Mouse (Mus musculus) hematopoietic multipotent progenitor cell, adult 10-12 weeks (in vitro differentiated cells): ENCODE measurements around the gene Orc6. TPM values are rescaled to one million over a fixed set of nuclear protein-coding genes. Genes with fewer than 3 reads are reported as not detected.

Experiments
- polyA plus RNA-seq: library from polyadenylated mRNA; stranded (reverse); fragments of >175 nt; gene quantifications from 2 replicates; pipeline ENCODE4 v1.2.3, GENCODE M21; 2012; ENCODE audit warnings: low replicate concordance

The Orc6 gene
- polyA plus RNA-seq: 0.11 and 5.3 TPM in 2 replicates

GRCm38 (mm10) chr8:85299434-85300077 is at the start of gene Orc6, which contains the start of gene Vps35:
Gene Orc6, plus strand, starts transcription at chr8:85299632.
Gene Vps35, minus strand, starts transcription at chr8:85299802.

Other genes starting within 250 kb of the Orc6 start
- gene Fbxw9, start 239.6 kb upstream of the Orc6 start, polyA plus RNA-seq: 20.6 and 23.5 TPM in 2 replicates
- gene Gm5741, start 231.7 kb upstream of the Orc6 start, polyA plus RNA-seq: 1.1 TPM in 1 of 2 replicates, not detected in the other
- gene Dhps, start 227.9 kb upstream of the Orc6 start, polyA plus RNA-seq: 31.6 and 110 TPM in 2 replicates
- gene Wdr83os, start 218.9 kb upstream of the Orc6 start, polyA plus RNA-seq: 5.6 and 16.3 TPM in 2 replicates
- gene Wdr83, start 218.3 kb upstream of the Orc6 start, polyA plus RNA-seq: 8.9 and 19.5 TPM in 2 replicates
- 27.4 and 79.7 TPM in 2 replicates for gene Man2b1, start 216.4 kb upstream of the Orc6 start, polyA plus RNA-seq
- gene Zfp791, start 176.5 kb upstream of the Orc6 start, polyA plus RNA-seq: not detected in 2 replicates
- not detected in 2 replicates for gene Cks1brt, start 147.7 kb upstream of the Orc6 start, polyA plus RNA-seq
- gene Olfr371, start 73.6 kb upstream of the Orc6 start, polyA plus RNA-seq: not detected in 2 replicates
- 1.5 and 4.9 TPM in 2 replicates for gene Vps35, start 170 bp downstream of the Orc6 start, polyA plus RNA-seq
- gene Mylk3, start 86.7 kb downstream of the Orc6 start, polyA plus RNA-seq: 0.14 and 4.2 TPM in 2 replicates
- 24.9 and 30.1 TPM in 2 replicates for gene 4921524J17Rik, start 133.2 kb downstream of the Orc6 start, polyA plus RNA-seq
- gene Gpt2, start 192.9 kb downstream of the Orc6 start, polyA plus RNA-seq: 0.66 and 3.1 TPM in 2 replicates